Mouse (Mus musculus): ENCODE measurements around the gene Nudt1.
A peak's percentile ranks its signal among the peaks of the same experiment; 100 is the strongest.

DNA sequence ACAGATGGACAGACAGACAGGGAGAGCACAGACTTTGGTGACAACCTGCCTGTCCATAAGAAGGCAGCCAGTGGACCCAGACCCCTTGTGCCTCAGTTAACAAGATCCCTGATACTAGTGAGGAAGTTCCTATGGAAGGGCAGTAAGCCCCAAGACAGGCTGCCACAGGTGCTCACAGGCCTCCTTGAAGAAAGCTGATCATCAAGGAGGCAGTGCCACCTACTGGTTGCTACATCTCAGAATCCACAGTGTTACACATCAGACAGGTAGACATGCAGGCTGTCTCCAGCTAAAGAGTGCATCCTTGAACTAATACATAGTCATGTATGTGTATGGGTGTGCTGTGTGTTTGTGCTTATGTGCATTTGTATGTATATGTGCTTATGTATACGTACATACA, 29.3 kb upstream of the Nudt1 start:
- peak; percentile 71 for TF ChIP-seq CTCF (IDR thresholded peaks at IDR 0.05; ENCODE audit: low read depth, low read length)
- no peak for TF ChIP-seq POLR2A (IDR thresholded peaks at IDR 0.05; ENCODE audit: insufficient read depth, low read length)

Data from ES-Bruce4 (cell line).